Mouse (Mus musculus) urinary bladder, postnatal 36 days (tissue): ENCODE results near the gene Dock4.

ENCODE experiments used
- DNase-seq, 2 experiments: peaks; one replicate each; pipeline ENCODE4 v3.0.0; 2022; ENCODE audit warnings: low spot score in 2 of 2, mixed read lengths in 1 of 2

The Dock4 gene

DNA sequence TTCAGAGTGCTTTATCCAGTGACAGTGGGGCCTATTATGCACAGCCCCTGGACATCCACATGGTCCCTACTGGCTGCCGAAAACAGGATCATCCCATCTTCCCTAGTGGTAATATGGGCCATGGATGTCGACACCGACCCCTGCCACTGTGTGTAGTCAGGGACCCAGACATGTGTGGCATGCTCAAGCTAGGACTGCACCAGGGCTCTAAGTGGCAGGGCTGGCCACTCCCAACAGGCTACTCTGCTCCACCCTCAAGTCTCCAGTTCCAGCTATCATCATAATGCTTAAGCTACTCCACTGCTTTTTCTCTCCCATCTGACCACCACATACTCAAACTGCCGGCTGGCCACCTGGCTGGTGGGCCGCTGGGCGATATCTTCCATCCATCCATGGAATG is 439.6 kb downstream of the Dock4 start:
- DNase-seq: no peak

GRCm38 (mm10) chr12:40887496-40887895 is 441.7 kb downstream of the Dock4 start:
- no peak for DNase-seq

- DNase-seq: no peak
These were observed 442.6 kb downstream of the Dock4 start for GRCm38 (mm10) chr12:40888261-40888791.

GRCm38 (mm10) chr12:40888829-40889228 is 443.1 kb downstream of the Dock4 start:
- DNase-seq: no peak

- no peak for DNase-seq
These were observed 443.8 kb downstream of the Dock4 start for GRCm38 (mm10) chr12:40889534-40889933.

DNA sequence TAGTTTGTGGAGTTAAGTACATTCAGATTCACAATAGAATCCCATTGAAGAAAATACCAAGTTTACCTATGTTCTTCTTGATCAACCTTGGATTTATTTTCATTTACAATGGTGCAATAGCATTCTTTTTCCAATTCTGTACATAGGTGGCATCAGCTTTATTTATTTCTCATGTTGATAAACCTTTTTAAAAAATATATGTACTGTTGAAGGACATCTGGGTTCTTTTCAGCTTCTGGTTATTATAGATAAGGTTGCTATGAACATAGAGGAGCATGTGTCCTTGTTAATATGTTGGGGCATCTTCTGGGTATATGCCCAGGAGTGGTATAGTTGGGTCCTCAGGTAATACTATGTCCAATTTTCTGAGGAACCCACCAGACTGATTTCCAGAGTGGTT is 445.4 kb downstream of the Dock4 start:
- DNase-seq: no peak

GRCm38 (mm10) chr12:40893741-40894140 is 448.0 kb downstream of the Dock4 start:
- no peak for DNase-seq

DNA sequence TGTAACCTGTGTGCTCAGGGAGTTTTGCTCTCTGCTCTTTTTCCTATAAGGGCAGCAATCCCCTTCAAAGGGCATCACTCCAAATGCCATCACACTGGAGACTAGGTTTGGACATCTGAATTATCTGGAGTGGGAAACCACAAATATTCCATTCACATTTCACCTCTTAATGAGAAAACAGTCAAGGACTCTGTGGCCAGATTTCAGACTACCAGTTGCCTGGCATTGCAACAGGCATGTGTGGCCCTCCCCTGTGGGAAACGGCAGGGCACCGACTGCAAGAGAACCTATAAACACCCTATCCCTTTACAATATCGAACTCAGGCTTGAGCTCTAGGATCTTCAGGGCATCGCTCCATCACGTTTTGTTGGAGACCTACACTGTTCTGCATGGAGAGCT is 448.9 kb downstream of the Dock4 start:
- no peak for DNase-seq
